Mouse (Mus musculus) cerebellum, adult 8-10 months (tissue): Measurements from ENCODE around the gene Tut1.
A peak's percentile ranks its signal among the peaks of the same experiment; 100 is the strongest.
"Not testable (repeated sequence)": the region's sequence is repeated elsewhere in the genome, so short reads cannot be mapped to it uniquely, and the experiment has no call there.

Experiments used
- DNase-seq: peaks from one replicate; pipeline ENCODE4 v3.0.0; 2022

The Tut1 gene

DNA sequence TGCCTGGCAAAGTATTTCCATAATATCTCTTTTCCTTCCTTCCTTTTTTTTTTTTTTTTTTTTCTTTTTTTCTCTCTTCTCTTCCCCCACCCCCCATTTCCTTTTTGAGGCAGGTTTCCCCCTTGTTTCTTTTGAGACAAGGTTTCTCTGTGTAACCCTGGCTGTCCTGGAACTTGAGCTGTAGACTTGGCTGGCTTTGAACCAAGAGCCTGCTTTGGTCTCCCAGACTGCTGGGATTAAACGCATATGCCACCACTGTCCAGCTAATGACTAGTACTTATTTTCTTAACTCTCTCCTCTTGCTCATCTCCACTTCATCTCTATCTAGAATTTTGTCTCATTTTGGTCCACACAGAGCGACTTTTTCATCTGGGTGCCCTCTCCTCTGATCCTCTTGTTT is 10.6 kb upstream of the Tut1 start:
- DNase-seq: no peak

DNA sequence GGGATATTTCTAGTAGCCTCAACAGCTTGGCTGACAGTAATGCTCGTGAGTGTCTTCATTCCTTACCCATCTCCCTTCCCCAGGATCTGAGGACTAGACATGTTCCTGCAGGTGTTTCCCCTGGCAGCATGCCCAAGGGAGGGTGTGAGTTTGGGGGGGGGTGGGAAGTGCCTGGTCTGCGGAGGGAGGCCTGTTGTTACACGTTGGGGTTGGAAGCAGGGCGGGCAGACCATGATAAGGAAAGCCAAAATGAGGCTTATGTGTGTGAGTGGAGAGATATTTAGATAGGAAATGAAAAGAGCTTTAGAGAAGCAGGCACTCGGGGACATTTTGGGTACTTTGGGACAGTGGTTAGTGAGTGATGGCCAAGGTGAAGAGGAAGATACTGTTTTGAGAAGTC is 9.6 kb upstream of the Tut1 start:
- DNase-seq: no peak

DNA sequence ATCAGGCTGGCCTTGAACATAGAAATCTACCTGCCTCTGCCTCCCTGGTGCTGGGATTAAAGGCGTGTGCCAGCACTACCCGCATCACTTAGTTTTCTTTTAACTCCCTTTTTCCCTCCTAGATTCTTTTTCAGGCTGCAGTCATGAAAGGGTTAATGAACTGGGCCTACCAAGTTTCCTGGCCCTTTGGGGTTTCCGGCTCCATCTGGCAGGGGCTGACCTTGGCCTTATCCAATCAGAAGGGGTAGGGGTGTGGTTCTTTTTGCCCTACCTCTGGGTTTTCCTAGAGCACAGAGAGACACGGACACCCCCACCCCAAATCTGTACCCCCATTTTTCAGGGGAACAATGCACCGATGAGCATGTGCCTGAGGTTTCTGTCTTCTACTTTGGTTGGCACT is 8.9 kb upstream of the Tut1 start:
- peak; percentile 20 for DNase-seq

DNA sequence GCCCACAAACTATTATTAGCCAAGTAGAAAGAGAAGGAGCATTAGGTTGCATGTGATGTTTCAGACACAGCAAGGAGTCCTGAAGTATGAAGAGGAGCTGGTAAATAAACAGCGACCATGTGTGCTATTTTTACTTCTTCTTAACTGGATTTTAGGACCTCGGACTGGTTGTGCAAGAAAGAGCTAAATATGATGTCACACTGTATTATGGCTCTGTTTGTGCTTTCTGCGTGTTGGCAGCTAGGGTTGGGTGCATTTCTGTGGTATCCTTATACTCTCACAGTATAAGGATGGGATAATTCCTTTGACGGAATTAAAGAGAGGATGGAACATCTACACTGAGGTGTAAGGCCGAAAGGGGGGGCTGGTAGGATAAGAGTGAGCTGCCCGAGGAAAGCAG is 8.4 kb upstream of the Tut1 start:
- DNase-seq: no peak

DNA sequence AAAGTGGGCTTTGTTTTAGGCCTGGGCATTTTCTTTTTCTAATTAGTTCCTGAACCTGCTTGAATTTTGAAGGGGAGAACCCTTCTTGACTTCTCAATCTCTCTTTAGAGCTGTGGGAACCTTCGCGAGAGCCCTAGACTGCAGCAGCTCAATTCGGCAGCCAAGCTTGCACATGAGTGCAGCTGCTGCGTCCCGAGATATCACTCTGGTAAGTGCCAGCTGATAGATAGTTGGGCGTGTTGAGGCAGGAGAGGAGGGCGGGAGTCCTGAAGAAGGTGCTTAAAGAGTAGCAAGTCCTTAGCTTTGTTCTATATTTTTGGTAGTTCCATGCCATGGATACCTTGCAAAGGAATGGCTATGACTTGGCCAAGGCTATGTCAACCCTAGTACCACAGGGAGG is 6.7 kb upstream of the Tut1 start:
- no peak for DNase-seq

DNA sequence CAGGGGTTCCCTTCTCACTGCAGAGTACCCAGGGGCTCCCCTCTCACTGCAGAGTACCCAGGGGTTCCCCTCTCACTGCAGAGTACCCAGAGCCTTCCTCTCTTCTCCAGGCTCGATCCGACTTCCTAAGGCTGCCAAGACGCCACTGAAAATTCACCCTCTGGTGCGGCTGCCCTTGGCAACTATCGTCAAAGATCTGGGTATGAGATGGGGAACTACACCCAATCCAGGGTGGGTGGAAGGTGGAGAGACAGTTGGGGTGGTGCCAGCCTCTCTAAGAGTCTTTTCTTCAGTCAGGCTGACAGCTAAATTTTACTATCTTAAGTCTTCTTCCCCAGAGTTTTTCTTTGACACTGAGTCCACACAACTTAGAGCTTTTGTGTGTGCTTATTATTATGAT is 3.5 kb upstream of the Tut1 start:
- no peak for DNase-seq

DNA sequence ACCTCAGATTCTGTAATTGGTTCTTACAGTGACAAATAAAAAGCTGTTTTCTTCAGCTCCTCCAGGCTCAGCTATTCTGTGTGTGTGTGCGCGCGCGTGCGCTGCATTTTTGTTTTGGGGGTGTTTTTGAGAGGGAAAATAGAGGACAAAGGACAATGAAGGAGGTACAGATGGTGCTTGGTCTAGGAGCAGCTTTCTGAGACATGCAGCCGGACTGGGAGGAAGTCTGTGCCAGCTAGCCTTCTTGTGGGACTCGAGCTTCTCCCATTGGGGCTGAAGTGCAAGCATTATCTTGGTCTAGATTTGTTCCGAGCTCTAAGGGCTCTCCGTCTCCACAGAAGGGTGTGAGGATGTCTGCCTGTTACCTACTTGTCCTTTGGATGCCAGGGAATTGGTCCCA is 1.4 kb upstream of the Tut1 start:
- DNase-seq: peak; percentile 25

DNA sequence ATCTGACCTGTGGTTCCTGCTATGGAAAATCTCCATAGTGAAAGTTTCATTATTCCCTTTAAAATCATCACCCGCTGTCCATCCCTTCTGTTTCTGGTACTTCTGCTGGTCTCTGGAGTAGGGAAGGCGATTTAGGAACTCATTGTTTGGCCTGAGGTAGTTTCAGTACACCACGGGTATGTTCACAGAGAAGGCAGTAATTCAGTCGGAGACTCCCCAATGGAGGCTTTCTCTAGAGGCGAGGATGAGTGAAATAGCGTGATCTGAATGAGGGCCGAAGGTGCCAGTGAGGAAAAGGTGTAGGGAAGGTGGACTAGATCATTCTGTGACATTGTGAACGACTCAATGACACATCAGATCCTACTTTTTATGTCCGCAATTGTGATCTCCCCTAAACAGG is 524 bp downstream of the Tut1 start:
- peak; percentile 17 for DNase-seq

DNA sequence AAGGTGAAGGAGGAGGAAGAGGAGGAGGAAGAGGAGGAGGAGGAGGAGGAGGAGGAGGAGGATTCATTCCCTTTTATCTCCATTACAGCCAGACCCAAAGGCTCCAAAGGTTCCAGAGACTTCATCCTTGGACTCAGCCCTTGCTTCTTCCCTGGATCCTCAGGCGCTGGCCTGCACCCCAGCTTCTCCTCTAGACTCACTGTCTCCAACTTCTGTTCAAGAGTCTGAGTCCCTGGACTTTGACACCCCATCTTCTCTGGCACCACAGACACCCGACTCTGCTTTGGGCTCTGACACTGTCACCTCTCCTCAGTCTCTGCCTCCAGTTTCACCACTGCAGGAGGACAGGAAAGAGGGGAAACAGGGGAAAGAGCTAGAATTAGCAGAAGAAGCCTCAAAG is 8.6 kb downstream of the Tut1 start:
- DNase-seq: no peak

DNA sequence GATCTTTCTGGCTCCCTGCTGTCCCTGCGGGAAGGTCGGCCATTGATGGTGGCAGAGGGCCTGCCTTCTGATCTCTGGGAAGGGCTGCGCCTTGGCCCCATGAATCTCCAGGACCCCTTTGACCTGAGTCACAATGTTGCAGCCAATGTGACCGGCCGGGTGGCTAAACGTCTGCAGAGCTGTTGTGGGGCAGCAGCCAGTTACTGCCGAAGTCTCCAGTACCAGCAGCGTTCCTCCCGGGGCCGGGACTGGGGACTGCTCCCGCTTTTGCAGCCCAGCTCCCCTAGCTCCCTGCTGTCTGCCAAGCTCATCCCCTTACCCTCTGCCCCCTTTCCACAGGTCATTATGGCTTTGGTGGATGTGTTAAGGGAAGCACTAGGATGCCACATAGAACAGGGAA is 11.4 kb downstream of the Tut1 start:
- peak; percentile 25 for DNase-seq

DNA sequence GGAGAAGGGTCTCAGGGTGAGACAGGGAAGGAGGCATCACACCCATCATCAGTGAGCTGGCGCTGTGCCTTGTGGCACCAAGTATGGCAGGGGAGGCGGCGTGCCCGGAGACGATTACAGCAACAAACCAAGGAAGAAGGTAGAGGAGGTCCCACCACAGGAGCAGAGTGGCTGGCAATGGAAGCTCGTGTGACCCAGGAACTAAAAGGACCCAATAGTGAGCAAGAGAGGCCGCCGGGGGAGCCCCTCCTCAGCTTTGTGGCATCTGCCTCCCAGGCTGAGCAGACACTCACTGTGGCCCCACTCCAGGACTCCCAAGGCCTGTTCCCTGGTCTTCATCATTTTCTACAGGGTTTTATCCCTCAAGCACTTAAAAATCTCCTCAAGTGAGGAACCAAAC is 12.1 kb downstream of the Tut1 start:
- DNase-seq: peak; percentile 51

DNA sequence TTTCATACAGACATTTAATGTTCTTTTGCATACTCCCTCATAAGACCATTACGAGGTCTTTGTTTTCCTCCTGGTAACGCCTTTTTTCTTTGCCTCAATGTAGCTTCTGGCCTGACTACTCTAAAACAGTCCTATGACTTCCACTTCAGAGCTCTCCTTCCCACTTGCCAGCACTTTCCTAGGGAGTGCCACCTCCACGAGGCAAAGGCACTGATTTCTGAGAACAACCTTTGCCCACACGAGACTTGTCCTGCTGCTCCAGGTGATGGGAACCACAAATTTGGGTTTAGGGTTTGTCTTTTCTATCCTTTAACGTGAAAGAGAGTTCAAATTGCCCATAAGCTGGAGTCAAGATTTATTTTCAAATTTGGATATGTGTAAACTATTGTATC is 12.5 kb downstream of the Tut1 start:
- no peak for DNase-seq

DNA sequence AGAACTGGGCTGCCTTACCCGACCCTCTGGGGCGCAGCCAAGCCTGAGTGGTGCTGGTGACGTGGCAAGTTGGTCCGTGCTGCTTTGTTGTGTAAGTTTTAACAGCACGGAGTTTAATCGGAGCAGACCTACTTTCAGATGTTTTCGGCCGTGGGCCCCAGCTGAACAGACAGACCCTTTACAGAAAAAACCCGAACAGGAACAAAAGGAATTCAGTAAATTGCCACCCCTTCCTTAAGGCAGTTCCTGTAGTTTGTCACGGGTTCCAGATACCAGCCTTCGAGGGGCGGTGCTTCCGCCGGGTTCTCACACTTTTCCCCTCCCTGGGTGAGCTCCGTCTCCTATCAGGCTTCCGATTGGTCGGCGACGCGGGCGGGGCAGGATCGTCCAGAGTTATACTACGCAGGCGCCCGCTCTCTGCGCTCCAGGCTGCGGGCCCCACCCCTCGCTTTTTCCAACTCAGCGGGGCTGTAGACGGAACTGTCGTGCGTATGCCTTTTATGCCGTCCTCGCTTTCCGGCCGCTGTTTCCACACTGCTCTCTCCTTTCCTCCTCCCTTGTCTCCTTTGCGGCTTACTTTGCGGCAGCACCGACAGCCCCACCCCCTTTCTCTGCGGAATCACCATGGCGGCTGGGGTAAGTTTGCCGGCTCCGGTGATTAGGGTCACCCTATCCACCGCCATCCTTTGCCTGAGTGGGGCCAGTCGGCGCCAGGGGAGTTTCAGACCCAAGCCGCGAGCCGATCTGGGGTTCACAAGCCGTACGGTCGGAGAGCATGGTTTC is 13.1 kb downstream of the Tut1 start, which contains the start of gene Eef1g:
TSS of gene Eef1g (plus strand) at position 452 of the 783 bp plus-strand sequence.
- peak; percentile 97 for DNase-seq

DNA sequence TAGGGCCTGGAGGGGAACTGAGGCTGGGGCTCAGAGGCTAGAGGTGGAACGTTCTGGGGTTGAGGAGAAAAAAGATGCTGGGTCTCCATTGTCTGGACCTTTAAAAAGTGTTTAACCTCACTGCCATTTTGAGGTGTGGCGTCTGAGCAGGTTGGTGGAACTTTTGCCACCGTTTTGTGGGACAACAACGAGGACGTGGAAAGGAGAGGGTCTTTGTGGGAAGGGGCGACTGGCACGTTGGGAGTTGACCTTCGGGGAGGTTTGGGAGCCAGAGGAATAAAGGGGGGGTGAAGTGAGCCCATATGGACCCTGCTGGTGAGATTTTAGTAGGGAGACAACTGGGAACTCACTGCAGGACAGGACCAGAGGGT is 13.7 kb downstream of the Tut1 start:
- DNase-seq: no peak

DNA sequence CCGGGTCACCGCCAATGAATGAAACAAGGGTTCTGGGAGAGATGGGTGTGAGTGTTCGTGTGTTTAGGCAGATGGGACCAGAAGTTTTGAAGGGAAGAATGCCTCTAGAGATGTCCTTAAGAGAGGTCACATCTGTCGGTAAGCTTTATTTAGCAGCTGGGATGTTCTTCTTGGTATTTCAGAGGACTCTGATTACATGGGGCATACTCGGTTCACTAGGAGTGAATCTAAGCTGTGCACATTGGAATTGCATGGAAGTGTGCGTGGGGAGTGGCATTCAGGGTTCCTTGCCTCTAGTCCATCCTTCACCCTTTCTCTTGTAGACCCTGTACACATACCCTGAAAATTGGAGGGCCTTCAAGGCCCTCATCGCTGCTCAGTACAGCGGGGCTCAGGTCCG is 14.2 kb downstream of the Tut1 start:
- DNase-seq: no peak

DNA sequence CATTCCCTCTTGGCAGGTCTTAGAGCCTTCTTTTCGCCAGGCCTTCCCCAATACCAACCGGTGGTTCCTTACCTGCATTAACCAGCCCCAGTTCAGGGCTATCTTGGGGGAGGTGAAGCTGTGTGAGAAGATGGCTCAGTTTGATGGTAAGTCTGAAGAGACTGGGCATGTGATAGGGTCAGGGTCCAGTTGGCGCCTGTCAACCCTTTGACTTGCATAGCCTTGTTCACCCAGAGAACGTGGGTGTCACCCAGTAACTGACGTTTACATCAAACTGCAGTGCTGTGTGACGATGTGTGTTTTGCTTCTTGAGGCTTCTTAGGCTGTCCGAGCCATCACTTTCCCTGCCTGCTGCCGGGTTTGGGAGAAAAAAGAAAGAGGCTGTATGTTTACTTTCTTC is 18.8 kb downstream of the Tut1 start:
- not testable (repeated sequence) for DNase-seq

DNA sequence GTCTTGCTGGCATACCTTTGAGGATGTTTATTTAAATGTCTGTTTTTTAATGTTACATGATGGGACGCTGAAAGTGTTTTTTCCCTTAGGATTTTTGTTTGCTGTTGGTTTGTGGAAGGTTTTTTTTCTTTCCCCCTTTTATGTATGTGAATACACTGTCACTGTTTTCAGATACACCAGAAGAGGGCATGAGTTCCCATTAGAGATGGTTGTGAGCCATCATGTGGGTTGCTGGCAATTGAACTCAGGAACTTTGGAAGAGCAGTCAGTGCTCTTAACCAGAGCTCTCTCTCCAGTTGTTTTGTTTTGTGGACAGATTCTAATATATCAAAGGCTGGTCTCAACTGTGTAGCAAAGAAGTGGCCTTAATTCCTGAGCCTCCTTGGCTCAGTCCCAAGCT is 21.0 kb downstream of the Tut1 start:
- no peak for DNase-seq

DNA sequence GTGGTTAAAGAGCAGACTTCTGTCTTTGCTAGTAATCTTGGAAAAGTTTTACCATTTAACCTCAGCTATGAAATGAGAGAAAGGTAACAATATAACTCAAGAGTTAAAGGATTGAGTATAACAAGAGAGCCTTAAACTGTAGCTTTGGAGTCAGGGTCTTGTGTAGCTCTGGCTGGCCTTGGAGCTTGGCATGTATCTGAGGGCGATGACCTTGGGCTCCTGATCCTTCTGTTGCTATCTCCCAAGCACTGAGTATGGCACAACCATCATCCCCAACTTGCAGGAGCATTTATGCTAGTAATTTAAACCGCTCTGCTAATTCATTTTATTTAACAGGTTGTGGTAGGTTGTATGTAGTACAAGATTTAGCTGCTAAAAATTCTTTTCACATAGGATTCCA is 21.8 kb downstream of the Tut1 start:
- DNase-seq: no peak

DNA sequence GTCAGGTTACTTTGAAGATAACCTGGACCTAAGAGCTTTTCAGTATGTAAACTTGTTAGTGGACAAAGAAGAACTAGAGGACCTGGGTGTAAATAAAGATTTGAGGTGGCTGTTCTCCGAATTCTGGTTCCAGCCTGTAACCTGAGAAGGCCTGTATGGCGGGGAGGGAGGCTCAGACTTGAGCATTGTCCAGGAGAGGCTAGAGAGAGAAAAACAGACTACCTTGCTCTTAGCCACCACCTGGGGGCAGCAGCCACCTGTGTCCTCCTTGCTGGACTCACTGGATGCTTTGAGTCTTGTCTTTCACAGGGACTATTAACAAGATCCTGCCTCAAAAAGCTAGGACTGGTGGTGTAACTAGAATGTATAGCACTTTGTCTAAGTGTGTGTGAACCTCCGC is 22.9 kb downstream of the Tut1 start:
- peak; percentile 43 for DNase-seq

DNA sequence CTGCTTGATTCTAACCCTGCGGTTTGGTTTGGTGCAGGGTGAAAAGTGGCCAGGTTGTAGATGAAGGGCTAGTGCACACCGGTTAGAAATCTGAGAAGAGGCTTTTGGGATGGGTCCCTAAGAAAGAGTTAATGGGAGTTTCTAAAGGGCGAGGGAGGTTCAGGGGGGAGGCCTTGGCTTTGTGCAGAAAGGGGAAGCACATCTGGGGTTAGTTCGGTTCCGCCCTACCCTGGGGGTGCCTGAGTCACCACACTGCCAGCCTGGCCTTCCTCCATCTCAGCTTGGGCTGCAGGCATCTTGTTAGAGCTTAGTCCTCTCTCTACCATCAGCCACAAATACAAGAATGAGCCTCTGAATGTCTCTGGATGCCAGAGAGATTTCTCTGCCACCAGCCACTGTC is 27.1 kb downstream of the Tut1 start:
- DNase-seq: no peak

DNA sequence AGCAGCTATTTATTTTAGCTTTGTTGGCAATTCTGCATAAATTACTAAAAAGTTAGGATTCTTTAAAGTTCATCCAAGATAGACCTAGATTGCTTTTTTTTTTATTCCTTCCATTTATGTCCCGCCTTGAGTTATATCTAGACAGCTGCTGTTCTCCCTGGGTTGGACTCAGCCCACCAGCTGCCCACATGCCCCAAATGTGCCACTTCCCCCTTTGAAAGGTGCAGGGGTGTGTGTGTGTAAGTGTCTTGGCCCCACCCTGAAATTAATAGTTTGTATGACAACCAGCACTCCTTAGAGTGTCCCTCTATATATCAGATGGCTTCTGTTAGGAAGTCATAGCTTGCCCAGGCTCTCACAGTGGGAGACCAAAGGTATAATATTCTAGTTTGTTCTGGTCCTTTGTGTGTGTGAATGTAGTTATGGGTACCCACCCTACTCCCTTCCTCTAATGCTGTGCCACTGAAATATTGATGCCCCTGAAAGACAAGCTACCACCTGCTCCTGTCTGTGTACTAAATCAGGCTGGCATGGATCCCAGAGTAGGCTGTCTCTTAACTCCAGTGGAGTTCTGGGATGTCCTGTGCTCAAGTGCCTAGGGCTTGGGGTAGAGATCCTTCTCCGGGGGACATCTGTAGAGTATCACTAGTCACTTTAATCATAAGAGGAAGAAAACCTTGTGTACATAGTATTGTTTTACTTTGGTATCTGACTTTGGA is 28.0 kb downstream of the Tut1 start:
- DNase-seq: no peak

DNA sequence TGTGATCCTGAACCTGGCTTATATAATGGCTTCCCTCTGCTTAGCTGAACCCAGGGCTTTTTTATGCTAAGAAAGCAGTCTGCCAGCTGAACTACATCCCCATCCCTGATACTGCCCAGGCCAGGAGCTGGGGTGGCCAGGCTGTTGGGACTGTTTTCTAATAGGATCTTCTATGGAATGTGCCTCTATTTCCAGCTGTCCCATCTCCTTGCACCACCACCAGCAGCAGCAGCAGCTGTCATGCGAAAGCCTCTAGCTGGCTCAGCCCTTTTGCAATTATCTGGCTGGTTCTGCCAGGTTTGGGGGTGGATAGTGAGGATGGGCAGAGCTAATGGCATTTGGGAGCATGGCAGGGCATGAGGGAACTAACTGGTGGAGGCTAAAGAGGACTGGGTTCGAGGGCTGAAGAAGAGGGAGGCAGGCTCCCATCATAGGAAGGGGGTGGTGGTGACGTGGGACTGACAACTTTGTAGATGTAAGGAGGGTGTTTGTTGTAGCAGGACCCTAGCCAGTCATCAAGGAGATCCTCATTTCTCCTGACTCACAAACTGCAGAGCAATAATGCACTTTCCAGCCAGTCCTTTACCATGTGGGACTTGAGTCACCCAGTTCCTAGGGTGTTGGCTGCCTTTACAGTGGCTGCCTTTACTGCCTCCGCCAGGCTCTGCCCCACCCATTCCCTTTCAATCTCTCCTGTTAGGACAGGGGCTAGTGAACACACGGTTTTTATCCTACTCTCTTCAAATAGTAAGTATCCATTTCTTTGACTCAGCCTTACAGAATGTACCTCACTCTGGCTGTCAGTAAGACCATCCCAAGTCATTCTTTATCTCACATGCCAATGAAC is 28.9 kb downstream of the Tut1 start:
- DNase-seq: no peak

DNA sequence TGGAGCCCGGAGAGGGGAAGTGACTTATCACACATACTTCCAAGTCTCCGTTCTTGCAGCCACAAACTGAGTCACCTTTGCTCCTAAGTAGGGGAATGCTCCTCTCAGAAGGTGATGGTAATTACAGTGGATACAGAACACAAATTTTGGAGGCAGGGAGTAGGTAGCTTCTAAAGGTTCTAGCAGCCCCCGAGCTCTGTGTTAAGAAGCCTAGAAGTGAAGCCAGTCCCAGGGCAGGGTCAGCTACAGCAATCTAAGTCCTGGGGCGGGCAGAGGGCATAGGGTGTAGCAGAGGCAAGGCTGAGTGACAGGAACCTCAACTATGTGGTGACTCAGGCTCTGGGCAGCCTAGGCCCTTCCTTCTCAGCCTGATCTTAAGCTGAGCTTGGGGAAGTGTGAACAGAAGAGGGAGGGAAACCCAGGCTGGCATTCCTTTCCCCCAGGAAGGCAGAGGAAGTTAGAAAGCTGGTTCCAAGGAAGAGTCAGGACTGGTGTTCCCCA is 29.6 kb downstream of the Tut1 start:
- DNase-seq: no peak
